In the genomic region with DNA sequence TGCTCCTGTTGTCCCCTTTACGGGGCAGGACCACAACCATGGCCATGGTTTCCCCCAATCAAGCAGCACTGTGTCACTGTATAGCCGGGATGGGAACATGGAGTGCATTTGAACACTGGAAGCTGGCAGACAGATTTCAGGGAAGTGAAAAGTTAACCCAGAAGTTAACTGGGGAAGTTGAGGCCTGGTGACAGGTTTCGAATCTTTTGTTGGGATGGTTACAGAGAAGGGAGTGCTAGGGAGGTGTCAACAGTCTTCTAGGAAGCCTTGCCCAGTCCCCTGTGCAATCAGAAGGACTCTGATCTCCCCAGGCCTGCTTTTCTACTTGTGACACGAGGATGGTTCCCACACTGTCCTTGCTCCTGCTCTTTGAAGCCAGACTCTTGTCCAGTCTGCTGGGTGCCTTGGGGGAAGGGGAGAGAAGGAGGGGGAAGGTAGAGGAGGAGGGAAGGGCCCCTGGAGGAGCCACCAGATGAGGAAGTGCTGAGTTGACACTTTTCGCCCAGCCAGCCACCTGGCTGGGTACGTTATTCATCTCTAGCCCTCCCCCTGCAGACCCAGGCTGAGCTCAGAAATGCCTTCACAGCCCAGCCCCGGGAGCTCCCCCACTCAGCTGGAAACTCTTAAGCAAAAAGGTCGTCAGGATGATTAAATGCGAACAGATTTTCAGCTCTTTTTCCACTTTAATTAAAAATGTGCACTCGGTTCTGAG, we compare ENCODE assay signal across 14 mouse cellular contexts. TPM values are rescaled to one million over a fixed set of nuclear protein-coding genes. Genes with fewer than 3 reads are reported as not detected.
DNase-seq lines count a peak whose midpoint lies in the region; ATAC-seq lines count a peak whose summit lies in the region.
"Had no signal": no experiment of that assay in that cellular context is flagged by ENCODE, and none has a peak within 500 bp of the region (broad histone marks: within the 10 kb centered on the region; RNA-seq: fewer than 3 reads in every experiment).

No protein-coding gene starts in this region.

- H3K9me3 ChIP-seq in kidney, embryonic 16.5 days (ENCODE audit: low read length): no peaks in the 10 kb centered on the region
- H3K9me3 ChIP-seq in embryonic facial prominence, embryonic 11.5 days (replicated peaks; ENCODE audit: control insufficient read depth, low read length): no peaks in the 10 kb centered on the region
- H3K9me3 ChIP-seq in limb, embryonic 11.5 days (ENCODE audit: control insufficient read depth, low read length): no peaks in the 10 kb centered on the region
- H3K9me3 ChIP-seq: G1E had no signal

- H3K9ac ChIP-seq in kidney, embryonic 16.5 days (replicated peaks; ENCODE audit: low read length): peak overlapping the region; percentile 32; the same call in 1 of the 2 replicates
- no peak overlapping the region; the same call in 1 of the 2 replicates for H3K9ac ChIP-seq in embryonic facial prominence, embryonic 11.5 days (replicated peaks; ENCODE audit: low read length)
- H3K9ac ChIP-seq in limb, embryonic 11.5 days (ENCODE audit: low read length): no peak overlapping the region

- ATAC-seq in kidney, embryonic 16.5 days (ENCODE audit: low FRiP score, low TSS enrichment): peak; percentile 87
- no peak; the same call in 1 of the 2 replicates for ATAC-seq in embryonic facial prominence, embryonic 11.5 days (replicated peaks; ENCODE audit: insufficient number of reproducible peaks, low FRiP score, low TSS enrichment, low read depth)
- ATAC-seq in limb, embryonic 11.5 days (ENCODE audit: insufficient number of reproducible peaks, low FRiP score, low TSS enrichment, low read depth): 0 out of 2 replicates have a peak, but pooled peaks have one; percentile 28

- peaks cover 49% of the 10 kb centered on the region for H3K4me1 ChIP-seq in kidney, embryonic 16.5 days (ENCODE audit: insufficient read depth, low read length)
- peaks cover 11% of the 10 kb centered on the region for H3K4me1 ChIP-seq in embryonic facial prominence, embryonic 11.5 days (ENCODE audit: control insufficient read depth, insufficient read depth, low read length)
- peaks cover 38% of the 10 kb centered on the region for H3K4me1 ChIP-seq in limb, embryonic 11.5 days (ENCODE audit: control insufficient read depth, insufficient read depth, low read length)

- H3K4me2 ChIP-seq in kidney, embryonic 16.5 days (replicated peaks; ENCODE audit: low read depth, low read length): 0 out of 2 replicates have a peak overlapping the region, but pooled peaks have one; percentile 7
- H3K4me2 ChIP-seq in embryonic facial prominence, embryonic 11.5 days (ENCODE audit: low read depth, low read length): no peak overlapping the region; the same call in 1 of the 2 replicates
- H3K4me2 ChIP-seq in limb, embryonic 11.5 days (ENCODE audit: low read depth, severe bottlenecking): no peak overlapping the region

- DNase-seq in kidney, postnatal 14 days: no peak
- peak; percentile 73 for DNase-seq in embryonic facial prominence, embryonic 11.5 days (ENCODE audit: low spot score)
- DNase-seq in limb, embryonic 11.5 days (ENCODE audit: low spot score): peak; percentile 66
- peak; percentile 41 for DNase-seq in retina, postnatal 1 day
- no peak for DNase-seq in left cerebral cortex, adult 8-10 months (ENCODE audit: low spot score in 2 of 2)
- DNase-seq in ovary, postnatal 10 days (ENCODE audit: low spot score): no peak
- DNase-seq: adrenal gland, postnatal 10 days; cerebellum, adult 18-20 months; gastrocnemius, adult 2 months; heart, postnatal 4 days; lung, postnatal 10 days; right cerebral cortex, adult 18-20 months had no signal

- 25% methylated on average over 10 of the region's 10 CpGs for WGBS in kidney, embryonic 16.5 days
- WGBS in embryonic facial prominence, embryonic 11.5 days: 16% methylated on average over 10 of the region's 10 CpGs
- 8% methylated on average over 10 of the region's 10 CpGs for WGBS in limb, embryonic 11.5 days

- no peak overlapping the region for H3K4me3 ChIP-seq in kidney, embryonic 16.5 days (ENCODE audit: low read length)
- no peak overlapping the region for H3K4me3 ChIP-seq in embryonic facial prominence, embryonic 11.5 days (ENCODE audit: low read depth, low read length)
- no peak overlapping the region for H3K4me3 ChIP-seq in limb, embryonic 11.5 days (ENCODE audit: low read depth, low read length)
- H3K4me3 ChIP-seq: gastrocnemius, adult 2 months had no signal

- H3K27me3 ChIP-seq in kidney, embryonic 16.5 days (ENCODE audit: insufficient read depth, low read length): peaks cover 4% of the 10 kb centered on the region; the same call in 1 of the 2 replicates
- peaks cover 10% of the 10 kb centered on the region for H3K27me3 ChIP-seq in embryonic facial prominence, embryonic 11.5 days (ENCODE audit: control insufficient read depth, insufficient read depth, low read length)
- peaks cover 9% of the 10 kb centered on the region; the same call in 1 of the 2 replicates for H3K27me3 ChIP-seq in limb, embryonic 11.5 days (ENCODE audit: control insufficient read depth, insufficient read depth, low read length)

- H3K27ac ChIP-seq in kidney, embryonic 16.5 days (ENCODE audit: low read length): peak overlapping the region; percentile 84
- H3K27ac ChIP-seq in embryonic facial prominence, embryonic 11.5 days (replicated peaks; ENCODE audit: low read depth, low read length): peak overlapping the region; percentile 20; the same call in 1 of the 2 replicates
- no peak overlapping the region for H3K27ac ChIP-seq in limb, embryonic 11.5 days (replicated peaks; ENCODE audit: low read depth, low read length)
- H3K27ac ChIP-seq: gastrocnemius, adult 2 months had no signal

- no peaks in the 10 kb centered on the region for H3K36me3 ChIP-seq in kidney, embryonic 16.5 days (ENCODE audit: insufficient read depth, low read length)
- no peaks in the 10 kb centered on the region for H3K36me3 ChIP-seq in embryonic facial prominence, embryonic 11.5 days (replicated peaks; ENCODE audit: control insufficient read depth, insufficient read depth, low read depth, low read length)
- no peaks in the 10 kb centered on the region for H3K36me3 ChIP-seq in limb, embryonic 11.5 days (ENCODE audit: control insufficient read depth, insufficient read depth, low read length)
- H3K36me3 ChIP-seq: G1E had no signal

RNA-seq across cellular contexts. Expression of a gene that starts 8.1 kb away (rescaled TPM):
- polyA plus RNA-seq in kidney, embryonic 16.5 days (2015; fragmentation: Nextera tagmentation; extraction: Ambion mirVana): 29.7 and 29.9 TPM in 2 replicates
- 13.7 and 13.9 TPM in 2 replicates for polyA plus RNA-seq in embryonic facial prominence, embryonic 11.5 days (2014; fragmentation: Nextera tagmentation; extraction: Ambion mirVana)
- 12.4 and 13.4 TPM in 2 replicates for polyA plus RNA-seq in limb, embryonic 11.5 days (2014; fragmentation: Nextera tagmentation; extraction: Ambion mirVana)
- total RNA-seq in left cerebral cortex, adult 8-10 months (2022): 1 to 10 TPM; 2.5 to 4.9 (median 4.1) TPM
- polyA plus RNA-seq: G1E had no signal

Comparison
In these comparisons a context has a peak if more than half of its experiments do, and no peak if none do; other contexts are left out.
1. DNase-seq: peak in embryonic facial prominence, embryonic 11.5 days (single experiment), limb, embryonic 11.5 days (single experiment) and retina, postnatal 1 day (single experiment); none in kidney, postnatal 14 days (single experiment), left cerebral cortex, adult 8-10 months (0 of 2) and ovary, postnatal 10 days (single experiment).